Mouse (Mus musculus): Measurements from ENCODE around the gene Crygn.
A peak's percentile ranks its signal among the peaks of the same experiment; 100 is the strongest.
"Not testable (repeated sequence)": the region's sequence is repeated elsewhere in the genome, so short reads cannot be mapped to it uniquely, and the experiment has no call there.

Crygn gene

DNA sequence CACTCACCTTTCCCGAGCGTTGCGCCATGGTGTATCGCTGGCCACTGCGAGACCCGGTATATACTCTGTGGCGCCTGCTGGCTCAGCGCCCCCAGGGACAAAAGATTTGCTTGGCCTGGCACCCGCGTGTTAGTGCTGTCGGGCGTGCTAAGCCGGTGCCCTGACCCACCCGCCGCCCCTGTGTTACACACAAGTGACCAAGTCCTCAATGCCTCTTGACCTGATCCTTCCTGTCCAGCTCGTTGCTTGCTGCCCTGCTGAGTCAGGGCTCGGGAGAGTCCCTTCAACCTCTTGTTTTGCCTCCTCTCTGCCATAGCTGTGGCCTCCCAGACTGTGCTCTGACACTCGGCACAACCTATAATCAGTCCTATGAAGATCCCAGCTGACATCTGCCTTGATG lies at the start of gene Crygn:
Gene Crygn (minus strand): TSS at position 193 of the 400 bp plus-strand sequence.
- peak; percentile 25 for DNase-seq

DNA sequence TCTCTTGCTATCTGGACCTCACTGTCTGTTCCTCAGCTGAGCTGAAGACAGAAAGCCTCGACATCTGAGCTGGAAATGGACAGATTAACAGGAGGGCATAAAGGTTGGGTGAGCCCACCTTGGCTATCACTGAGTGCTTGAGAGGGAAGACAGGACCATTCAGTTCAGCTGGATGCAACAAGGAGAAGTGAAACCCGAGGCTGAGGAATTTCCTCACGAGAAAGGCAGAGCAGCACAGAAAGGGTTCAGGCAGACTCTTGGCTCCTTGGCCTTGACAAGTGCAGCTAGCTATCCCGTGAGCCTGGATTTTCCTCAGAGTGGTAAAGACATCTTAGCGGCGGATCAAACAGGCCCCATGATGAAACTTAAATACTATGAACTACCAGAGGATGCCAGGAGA lies 47.4 kb upstream of the Crygn start:
- DNase-seq: no peak

DNA sequence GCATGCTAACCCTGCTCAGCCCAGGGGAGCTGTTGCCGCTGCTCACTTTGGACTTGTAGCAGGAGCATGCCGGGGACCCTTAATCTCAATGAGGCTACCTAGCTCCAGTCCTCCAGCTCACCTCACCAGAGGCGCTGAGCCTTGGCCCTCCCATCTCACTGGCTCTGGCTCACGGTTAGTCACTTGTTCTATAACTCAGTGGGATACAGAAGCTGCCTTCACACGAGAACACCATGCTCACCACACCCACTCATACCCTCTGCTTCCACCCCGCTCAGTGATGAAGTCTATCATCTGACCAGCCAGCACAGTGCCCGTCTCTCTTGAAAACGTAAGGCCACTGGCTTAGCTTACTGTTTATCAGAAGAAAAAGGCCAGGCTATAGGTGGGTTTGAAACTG lies 46.9 kb upstream of the Crygn start:
- no peak for DNase-seq

DNA sequence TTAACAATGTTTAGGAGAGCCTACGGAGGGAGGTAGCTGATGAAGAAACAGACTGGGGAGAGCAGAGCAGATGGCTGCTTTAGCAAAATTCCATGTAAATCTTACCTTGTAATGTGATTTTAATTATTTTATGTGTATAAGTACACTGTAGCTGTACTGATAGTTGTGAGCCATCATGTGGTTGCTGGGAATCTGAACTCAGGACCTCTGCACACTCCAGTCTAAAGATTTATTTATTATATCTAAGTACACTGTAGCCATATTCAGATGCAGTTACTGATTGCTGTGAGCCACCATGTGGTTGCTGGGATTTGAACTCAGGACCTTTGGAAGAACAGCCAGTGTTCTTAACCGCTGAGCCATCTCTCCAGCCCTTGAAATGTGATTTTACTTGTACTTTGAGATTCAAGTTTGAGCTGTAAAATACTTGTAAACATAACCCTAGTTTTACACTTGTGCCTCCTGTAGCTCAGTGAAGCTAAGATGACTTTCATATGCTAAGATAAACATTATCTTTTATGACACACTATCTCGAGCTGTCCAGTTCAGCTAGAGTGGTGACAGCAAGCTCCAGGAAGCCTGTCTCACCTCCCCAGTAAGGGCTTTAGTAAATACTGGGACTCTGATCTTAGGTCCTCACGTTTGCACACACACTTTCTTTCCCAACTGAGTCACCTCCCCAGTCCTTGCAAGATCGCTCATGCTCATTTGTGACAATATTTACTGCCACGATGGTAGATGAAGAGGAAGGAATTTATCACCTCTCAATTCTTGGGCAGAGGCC lies 44.2 kb upstream of the Crygn start:
- DNase-seq: no peak

DNA sequence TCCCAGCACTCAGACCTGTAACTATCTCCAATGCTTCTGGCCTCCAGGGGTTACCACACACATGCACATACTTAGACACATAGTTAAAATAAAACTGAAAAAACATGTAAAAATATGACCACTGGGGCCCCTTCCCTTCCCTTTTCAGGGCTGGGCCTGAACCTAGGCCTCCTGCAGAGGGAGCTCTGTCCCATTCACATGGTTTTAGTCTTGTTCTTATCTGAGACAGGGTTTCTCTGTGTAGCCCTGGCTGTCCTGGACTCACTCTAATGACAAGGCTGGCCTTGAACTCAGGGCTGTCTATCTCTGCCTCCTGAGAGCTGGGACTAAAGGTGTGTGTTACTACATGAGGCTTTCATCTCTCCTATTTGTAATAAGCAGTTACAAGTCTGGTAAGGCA lies 42.6 kb upstream of the Crygn start:
- DNase-seq: peak; percentile 17

DNA sequence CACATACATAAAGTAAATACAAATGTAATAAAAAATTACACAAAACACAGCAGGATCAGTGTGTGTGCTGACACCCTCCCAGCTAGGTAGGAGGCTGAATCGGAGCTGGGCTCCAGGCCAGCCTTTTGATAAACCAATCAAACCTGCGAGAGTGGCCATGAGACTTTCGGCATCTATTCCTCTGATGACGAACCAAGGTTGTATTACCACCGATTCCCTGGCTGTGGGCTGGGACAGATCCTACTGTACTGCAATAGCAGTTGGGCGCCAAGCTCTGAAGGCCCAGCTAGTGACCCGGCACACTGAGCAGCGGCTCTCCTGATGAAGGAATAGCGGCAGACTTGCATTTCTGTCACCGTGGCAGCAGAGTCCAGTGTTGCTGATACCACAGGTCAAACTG lies 40.8 kb upstream of the Crygn start:
- no peak for DNase-seq

DNA sequence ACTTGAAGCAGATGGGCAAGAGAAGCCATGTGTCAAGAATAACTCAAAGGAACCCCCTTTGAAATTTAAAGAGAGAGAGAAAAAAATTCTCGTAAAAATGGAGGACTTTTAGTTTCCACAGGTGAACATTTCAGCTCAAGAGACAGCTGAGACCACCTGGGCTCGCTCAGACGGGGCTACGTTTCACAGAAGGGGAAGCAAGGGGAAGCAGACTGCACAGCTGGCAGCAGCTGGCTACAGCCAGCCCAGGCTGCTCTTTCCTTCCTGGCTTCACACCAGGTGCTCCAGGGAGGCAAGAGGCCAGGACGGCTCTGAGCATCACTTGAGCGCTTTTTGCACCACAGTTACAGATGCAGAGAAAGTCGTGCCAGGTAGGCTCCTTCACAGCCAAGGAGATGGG lies 40.0 kb upstream of the Crygn start:
- no peak for DNase-seq

DNA sequence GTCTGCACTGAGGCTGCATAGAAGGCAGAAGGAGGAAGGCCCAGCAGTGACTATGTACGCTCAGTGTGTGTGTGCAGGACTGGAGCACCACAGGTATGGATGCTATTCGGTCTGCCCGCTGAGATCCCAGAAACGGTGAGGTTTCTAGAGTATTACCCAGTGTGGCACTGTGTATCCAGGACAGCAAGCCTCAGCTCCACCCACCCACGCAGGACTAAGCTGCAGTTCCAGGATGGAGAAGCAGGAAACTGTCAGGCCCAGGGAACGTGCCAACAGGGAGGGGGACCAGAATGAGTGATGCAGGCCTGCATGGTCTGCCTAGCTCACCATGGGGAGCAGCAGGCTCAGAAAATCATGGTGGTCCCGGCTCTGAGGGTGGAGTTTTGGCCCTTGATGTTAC lies 35.2 kb upstream of the Crygn start:
- DNase-seq: no peak

DNA sequence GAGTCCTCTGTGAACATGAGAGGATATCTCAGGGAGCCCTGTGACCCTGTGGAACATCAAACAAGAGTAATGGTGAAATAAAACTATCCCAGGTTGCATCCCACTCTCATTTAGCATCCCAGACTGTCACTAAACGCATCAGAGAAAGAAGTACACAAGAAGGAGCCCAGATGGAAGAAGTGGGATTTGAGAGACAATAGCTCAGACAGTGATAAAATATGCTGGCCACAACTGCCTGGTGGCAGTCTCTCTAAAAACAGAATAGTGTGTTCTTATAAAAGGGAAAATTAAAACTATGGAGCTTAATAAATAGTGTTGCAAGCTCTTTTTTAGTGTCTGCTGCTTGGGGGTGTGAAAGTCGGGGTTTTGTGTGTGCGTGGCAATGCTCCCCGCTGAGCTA lies 25.1 kb upstream of the Crygn start:
- no peak for DNase-seq

DNA sequence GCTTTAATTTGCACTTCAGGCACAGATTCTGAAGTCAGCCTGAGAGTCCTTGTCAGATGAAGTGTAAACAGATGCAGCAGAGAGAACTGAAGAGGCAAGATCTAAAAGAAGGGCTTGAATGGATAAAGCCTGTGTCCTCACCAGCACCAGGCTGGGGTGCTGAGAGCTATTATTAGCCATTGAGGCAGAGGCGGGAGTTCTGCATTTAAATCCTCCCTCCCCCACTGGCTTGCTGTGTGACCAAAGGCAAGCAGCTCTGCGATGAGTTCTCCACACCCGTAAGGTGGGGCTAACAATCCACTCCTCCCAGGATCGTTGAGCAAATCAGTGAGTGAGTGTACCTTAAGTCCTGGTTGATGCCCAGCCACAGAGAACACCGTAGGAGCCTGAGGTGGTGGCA lies 23.2 kb upstream of the Crygn start:
- DNase-seq: no peak

DNA sequence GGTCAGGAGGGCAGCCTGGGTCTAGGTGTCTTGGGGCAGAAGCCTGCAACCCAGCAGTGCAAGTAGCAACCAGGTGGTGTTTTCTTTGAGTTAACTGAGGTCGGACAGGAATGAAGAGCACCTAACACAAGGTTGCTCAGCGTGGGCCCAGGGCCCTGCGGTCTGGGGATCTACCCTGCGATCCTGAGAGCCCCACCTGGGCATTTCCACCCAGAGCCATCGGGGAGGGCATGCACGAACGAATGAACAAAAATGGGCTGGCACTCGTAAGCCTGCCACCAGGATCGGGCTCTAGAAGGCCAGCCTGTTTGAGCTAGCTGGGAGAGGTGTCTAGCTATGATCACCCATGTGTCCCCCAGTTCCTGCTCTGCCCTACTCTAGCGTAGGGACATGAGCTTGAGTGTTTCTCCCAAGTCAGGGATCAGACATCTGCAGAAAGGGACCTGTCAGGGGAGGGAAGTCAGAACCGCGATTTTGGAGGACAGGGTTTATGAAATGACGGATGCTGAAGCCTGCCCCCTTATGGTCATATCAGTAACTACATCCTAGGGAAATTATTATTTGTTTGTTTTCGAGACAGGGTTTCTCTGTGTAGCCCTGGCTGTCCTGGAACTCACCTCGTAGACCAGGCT lies 22.2 kb upstream of the Crygn start:
- DNase-seq: peak; percentile 65

DNA sequence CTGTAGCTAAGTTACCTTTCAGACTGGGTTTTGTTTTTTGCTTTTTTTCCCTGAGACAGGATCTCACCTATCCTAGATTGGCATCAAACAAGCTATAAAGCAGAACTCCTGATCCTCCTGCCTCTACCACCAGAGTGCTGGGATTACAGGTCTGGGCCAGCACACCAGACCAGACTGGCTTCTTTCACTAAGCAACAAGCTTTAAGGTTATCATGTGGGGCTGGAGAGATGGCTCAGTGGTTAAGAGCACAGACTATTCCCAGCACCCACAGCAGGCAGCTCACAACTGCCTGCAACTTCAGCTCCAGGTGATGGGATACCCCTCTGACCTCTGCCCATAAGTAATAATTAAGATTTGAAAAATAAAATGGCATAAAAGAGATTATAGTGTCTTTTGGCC lies 21.5 kb upstream of the Crygn start:
- no peak for DNase-seq

DNA sequence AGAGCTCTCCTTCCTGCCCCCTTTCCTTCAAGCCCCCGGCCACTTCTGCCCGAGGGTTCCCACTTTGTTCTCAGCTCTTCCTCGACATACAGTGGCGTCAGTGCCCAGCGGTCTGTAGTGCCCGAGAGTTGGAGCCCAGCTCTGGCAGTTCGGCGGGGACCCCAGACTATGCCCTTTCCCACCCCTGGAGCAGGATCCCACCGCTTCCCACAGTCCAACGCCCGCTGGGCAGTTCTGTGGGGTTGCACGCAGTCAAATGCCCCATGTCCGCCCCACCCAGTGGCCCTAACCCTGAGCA lies 21.0 kb upstream of the Crygn start:
- DNase-seq: no peak

DNA sequence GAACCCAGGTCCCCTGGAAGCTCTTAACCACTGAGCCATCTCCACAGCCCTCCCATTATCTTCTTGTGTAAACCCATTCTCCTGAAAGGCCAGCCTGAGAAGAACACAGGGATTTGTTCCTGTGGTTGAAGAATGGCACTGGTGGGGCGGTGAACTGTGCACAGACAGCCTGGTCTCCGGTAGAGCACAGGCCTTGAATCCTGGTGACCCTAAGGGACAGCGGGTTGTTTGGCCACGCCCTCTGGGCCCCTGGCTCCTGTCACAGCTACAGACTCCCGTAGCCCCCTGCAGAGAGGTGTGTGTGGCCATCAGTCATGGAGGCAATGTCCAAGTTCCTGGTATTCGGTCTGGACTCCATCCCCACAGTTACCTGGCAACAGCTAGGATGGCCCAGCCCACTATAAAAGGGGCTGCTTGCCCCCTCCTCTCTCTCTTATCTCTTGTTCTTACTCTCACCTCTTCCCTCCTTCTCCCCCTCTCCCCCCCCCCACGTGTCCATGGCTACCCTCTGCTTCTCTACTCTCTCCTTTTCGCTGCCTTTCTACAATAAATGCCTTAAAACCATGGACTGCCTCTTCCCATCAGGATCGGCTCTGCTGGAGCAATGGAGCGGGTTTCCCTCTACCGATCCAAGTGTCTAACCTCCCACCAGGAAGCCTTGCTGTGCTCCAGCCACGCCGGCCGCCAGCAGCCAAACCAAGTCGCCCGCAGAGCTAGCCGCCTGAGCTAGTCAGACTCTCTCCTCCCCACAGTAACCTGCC lies 20.5 kb upstream of the Crygn start:
- DNase-seq: no peak

DNA sequence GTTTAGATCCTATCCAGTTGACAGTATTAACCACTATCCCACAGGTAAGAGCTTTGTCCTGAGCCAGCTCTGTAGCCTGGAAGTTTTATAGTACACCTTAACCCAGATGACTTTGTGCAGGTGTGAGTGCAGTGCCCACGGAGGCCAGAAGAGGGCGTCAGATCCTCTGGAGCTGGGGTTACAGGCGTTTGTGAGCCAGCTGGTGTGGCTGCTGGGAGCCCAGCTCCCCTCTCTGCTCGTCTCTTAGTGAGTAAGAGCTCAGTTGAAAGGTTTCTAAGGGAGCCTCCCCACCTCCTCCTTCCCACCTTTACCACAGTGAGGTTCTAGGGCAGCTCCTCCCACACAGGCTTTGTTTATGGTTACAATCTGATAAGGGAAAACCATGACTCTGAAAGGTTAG lies 18.9 kb upstream of the Crygn start:
- DNase-seq: no peak

DNA sequence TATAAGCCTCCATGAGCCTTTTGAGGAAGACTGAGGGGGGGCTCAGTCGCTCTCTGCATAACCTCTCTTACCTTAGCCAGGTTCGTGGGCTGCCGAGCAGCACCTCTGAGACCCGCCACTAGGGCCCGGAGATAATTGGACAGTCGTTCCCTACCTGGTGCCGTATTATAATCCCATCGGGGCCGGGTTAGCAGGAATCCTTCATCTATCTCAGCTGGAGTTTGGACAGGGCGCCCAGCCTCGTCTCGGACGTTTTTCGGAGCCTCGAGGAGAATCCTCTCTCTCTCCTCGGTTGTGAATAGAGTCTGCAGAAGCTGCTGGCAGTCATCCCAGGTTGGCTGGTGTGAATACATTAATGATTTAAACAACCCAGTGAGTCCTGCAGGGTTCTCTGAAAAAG lies 16.7 kb upstream of the Crygn start:
- not testable (repeated sequence) for DNase-seq

DNA sequence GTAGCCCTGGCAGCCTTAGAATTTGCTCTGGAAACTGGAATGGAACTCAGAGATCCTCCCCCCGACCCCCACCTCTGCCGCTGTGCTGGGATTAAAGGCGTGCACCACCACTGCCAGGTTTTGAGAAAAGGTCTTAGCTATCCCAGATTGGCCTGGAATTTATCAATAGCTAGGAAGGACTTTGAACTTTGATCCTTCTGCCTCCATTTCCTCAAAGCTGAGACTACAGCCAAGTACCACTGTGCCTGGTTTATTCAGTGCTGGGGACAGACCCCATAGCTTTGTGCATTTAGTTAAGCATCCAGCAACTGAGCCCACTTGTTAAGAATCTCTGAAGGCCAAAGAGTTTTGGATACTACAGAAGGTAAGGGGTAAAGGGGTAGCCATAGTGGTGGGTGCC lies 877 bp downstream of the Crygn start:
- DNase-seq: no peak

DNA sequence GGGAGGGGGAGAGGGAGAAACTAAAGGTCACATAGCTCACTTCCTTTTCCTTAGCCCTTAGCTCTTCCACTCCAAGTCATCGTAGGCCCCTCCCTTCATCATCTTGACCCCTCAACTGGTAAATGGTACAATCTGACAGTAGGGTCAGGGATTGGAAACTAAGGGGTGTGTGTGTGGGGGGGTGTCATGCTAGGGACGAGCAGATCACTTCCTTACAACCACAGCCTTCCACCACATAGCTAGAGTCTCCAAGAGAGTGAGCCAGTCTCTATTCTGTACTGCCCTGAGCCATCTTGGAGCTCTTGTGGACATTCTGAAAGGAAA lies 5.7 kb downstream of the Crygn start:
- DNase-seq: no peak

DNA sequence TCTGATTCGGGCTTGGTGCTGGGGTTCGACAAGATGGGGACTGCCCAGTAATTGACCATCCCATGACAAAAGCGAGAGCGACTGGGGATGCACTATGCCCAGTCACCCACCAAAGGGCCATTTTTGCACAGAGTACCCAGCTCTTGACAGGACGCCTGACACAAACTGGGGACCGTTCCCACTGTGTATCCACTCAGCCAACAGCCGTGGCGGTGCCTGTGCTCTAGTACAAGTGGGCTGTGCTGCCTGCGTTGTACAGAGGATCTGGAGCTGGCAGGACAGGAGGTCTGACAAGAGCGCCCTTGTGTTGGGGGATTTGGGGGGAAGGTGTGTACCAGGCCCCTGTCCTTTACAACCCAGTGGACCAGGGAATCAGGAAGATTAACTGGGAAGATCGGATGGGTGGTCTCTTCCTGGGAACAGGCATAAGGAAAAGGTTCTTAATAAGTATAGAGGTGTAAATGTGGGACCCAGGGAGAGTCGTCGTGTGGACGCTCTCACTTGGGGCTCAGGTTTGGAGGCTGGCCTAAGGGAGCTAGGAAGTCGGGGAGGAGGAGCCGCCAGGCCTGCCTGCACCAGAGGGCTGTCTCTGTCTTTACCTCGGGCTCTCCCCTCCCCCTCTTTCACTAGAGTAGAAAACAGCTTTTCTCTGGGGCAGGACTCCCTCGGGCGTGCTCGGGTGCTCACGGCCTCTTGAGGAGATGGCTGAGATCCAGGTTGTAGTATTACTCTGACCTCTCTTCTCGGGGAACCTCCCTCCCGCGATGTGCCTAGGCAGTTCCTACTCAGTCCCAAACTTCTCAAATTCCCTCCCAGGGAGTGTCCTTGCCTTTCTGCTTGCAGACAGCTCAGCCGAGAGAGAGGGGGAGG lies 6.3 kb downstream of the Crygn start:
- peak; percentile 78 for DNase-seq

DNA sequence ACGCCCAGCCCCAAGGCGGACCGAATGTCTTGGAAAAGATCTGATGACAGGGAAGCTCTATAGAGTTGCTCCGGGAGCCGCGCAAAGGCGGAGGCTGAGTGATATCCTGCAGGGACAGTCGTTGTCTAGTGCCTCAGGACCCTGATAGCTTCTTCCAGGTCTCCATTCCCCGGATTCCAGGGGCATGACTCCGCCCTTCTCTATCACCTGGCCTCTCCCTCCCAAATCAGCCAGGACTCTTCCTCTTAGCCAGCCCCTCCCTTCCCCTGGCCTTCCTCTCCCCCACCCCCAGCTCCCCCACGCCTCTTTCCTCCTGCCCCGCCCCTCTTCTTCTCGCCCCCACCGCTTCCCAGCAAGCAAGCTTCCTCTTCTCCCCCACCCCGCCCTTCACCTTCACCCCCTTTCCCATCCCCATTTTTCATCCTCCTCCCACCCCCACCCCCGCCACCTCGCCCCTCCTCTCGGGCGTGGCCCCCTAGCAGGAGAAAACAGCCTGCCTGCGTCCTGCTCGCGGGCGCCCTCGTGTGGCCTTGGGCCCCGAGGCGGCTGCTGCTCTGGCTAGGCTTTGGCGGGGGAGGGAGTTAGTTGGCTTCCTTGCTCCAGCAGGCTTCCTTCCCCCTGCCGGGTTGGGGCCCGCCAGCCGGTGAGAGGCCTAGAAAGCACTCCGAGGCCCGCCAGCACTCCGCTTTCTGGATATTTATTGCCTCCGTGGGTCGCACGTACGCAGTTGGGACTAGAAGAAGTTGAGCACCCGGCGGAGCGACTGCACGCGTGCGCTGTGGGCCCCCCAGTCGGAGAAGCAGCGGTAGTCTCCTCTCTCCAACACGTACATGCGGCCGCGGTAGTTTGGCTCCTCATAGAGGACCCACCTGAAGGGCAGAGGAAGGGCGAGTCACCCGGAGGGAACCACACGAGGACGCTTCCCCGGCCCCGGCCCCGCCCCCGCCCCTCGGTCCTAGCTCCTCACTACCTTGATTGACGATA lies 7.2 kb downstream of the Crygn start:
- peak; percentile 92 for DNase-seq

DNA sequence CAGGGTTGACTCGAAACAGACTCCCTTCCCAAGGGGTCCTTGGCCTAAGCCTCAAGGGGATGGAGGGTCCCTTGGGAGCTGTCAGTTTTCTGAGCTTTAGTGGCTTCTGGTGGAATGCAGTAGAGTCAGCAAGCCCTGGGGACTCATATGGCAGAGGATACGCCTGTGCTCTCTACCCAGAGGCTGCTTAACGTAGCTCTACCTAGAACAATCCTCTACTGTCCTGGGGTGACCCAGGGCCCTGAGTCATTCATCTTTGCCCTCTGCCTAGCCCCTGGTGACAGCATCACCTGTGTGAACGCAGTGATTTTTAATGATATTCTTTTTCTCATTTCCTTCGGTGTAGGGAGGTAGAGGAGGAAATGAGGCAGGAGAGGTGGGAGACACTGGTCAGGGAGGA lies 8.1 kb downstream of the Crygn start:
- DNase-seq: no peak

DNA sequence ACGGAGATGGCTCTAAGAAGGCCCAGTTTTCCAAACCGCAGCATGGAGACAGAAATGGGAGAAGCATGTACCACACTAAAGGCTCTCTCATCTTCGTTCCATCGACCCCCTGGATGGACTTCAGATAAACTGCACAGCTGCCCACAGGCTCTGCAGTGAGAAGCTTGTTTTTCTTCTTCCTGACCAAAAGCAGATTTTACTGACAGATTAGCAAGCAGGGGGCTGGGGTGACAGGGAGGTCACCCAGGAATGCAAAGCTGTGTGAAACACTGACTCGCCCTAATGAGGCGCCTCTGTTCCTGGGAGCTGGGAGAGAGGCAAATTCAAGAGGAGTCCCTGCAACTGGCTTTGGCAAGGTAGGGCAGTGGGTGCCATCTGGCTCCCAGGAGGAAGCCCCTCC lies 10.3 kb downstream of the Crygn start:
- no peak for DNase-seq

All from lung, postnatal 36 days (tissue).